Mouse (Mus musculus) hindbrain, postnatal 0 days (tissue): ENCODE data around the gene Socs7. TPM values are rescaled to one million over a fixed set of nuclear protein-coding genes. Genes with fewer than 3 reads are reported as not detected.
A peak's percentile ranks its signal among the peaks of the same experiment; 100 is the strongest.

Source experiments
- ATAC-seq: fragments of 200-750 bp; cut with Nextera tagmentation; 2 replicates; pipeline ENCODE4 v1.8.0; 2017; ENCODE audit warnings: mild to moderate bottlenecking, moderate TSS enrichment, moderate library complexity
- DNase-seq: peaks from one replicate; pipeline ENCODE4 v3.0.0-alpha.2; 2015; ENCODE audit warnings: low spot score
- H3K27ac ChIP-seq: fragments of 300-500 bp; sonication (generic); 2 replicates; pipeline ENCODE4 v1.5.1; 2014; ENCODE audit warnings: mild to moderate bottlenecking
- H3K27me3 ChIP-seq: fragments of 300-500 bp; sonication (generic); 2 replicates; pipeline ENCODE4 v1.6.1; 2014; ENCODE audit warnings: low read length, mixed read lengths; ENCODE audit not compliant: insufficient read depth
- H3K36me3 ChIP-seq: fragments of 300-500 bp; sonication (generic); 2 replicates; pipeline ENCODE4 v1.6.1; 2014; ENCODE audit warnings: low read length, mixed read lengths; ENCODE audit not compliant: insufficient read depth
- H3K4me1 ChIP-seq: fragments of 300-500 bp; sonication (generic); 2 replicates; pipeline ENCODE4 v1.6.1; 2014; ENCODE audit warnings: antibody characterized with exemption, low read length, mixed read lengths; ENCODE audit not compliant: insufficient read depth
- H3K4me2 ChIP-seq: fragments of 300-500 bp; sonication (generic); 2 replicates; pipeline ENCODE4 v1.6.1; 2014; ENCODE audit warnings: low read depth, mild to moderate bottlenecking, low read length, moderate library complexity, mixed read lengths
- H3K4me3 ChIP-seq: fragments of 300-500 bp; sonication (generic); 2 replicates; pipeline ENCODE4 v1.5.1; 2014; ENCODE audit warnings: low read length
- H3K9ac ChIP-seq: fragments of 300-500 bp; sonication (generic); replicated peaks from 2 replicates; pipeline ENCODE4 v1.6.1; 2014; ENCODE audit warnings: mild to moderate bottlenecking, low read length, moderate library complexity, mixed read lengths
- H3K9me3 ChIP-seq: fragments of 300-500 bp; sonication (generic); 2 replicates; pipeline ENCODE4 v1.6.1; 2016; ENCODE audit warnings: low read length, mixed read lengths
- CTCF ChIP-seq: IDR thresholded peaks from 2 replicates; pipeline ENCODE4 v1.5.1; 2016; ENCODE audit warnings: antibody characterized with exemption, control low read depth, low read depth
- whole genome bisulfite sequencing: fragments of 180-500 bp; shearing (Covaris S2); extraction: QIAGEN DNeasy Blood & Tissue Kit; methylation state at CpG from one replicate; pipeline ENCODE4 v1.1.7; 2014; 5-methylcytosine and 5-hydroxymethylcytosine counted together
- polyA plus RNA-seq: library from polyadenylated mRNA; unstranded; fragments of >200 nt; fragmentation: Nextera tagmentation; extraction: Ambion mirVana; gene quantifications from 2 replicates; pipeline ENCODE4 v1.2.1, GENCODE M21; 2015
- total RNA-seq: library from RNA; depleted of rRNA; stranded (reverse); fragments of >200 nt; gene quantifications from 2 replicates; pipeline ENCODE4 v1.2.3, GENCODE M21; 2014

Gene Socs7
- total and polyA plus RNA-seq, 2 experiments from 2014 or later: 5.9 to 59.0 TPM

GRCm38 (mm10) chr11:97415712-97416636, 53.6 kb downstream of the Socs7 start:
- Histone ChIP-seq H3K4me2 (peak overlapping the region; percentile 66), H3K4me1 (no peaks in the 10 kb centered on the region), H3K27me3 (no peaks in the 10 kb centered on the region), H3K4me3 (peak overlapping the region; percentile 43), H3K36me3 (no peaks in the 10 kb centered on the region), H3K9ac (peak overlapping the region; percentile 56), H3K27ac (peak overlapping the region; percentile 66; the same call in 1 of the 2 replicates), H3K9me3 (no peaks in the 10 kb centered on the region)
- ATAC-seq (peak; percentile 33; the same call in 1 of the 2 replicates), DNase-seq (no peak)
- no peak for TF ChIP-seq CTCF
- WGBS: 5% methylated on average over 46 of the region's 49 CpGs

GRCm38 (mm10) chr11:97416637-97417035, 54.3 kb downstream of the Socs7 start:
- H3K4me2 ChIP-seq: peak overlapping the region; percentile 66; the same call in 1 of the 2 replicates
- 12% methylated on average over 5 of the region's 5 CpGs for WGBS

GRCm38 (mm10) chr11:97418834-97419539, 56.6 kb downstream of the Socs7 start:
- DNase-seq (no peak), ATAC-seq (0 out of 2 replicates have a peak, but pooled peaks have one; percentile 30)
- 48% methylated on average over 14 of the region's 14 CpGs for WGBS
- 0 out of 2 replicates have a peak, but pooled peaks cover 2% of the 10 kb centered on the region for H3K4me1 ChIP-seq
- no peak overlapping the region for H3K4me3 ChIP-seq
- no peak overlapping the region for H3K9ac ChIP-seq
- no peak overlapping the region for H3K4me2 ChIP-seq
- TF ChIP-seq CTCF: no peak
- H3K27me3 ChIP-seq: no peaks in the 10 kb centered on the region
- H3K9me3 ChIP-seq: no peaks in the 10 kb centered on the region
- H3K27ac ChIP-seq: no peak overlapping the region
- no peaks in the 10 kb centered on the region for H3K36me3 ChIP-seq

More at GRCm38 (mm10) chr11:97416637-97417035, 54.3 kb downstream of the Socs7 start:
- no peaks in the 10 kb centered on the region for H3K36me3 ChIP-seq
- H3K27me3 ChIP-seq: no peaks in the 10 kb centered on the region
- DNase-seq: no peak
- H3K9me3 ChIP-seq: no peaks in the 10 kb centered on the region
- TF ChIP-seq CTCF: no peak
- H3K27ac ChIP-seq: no peak overlapping the region
- no peak for ATAC-seq
- no peak overlapping the region for H3K4me3 ChIP-seq
- H3K4me1 ChIP-seq: no peaks in the 10 kb centered on the region
- no peak overlapping the region for H3K9ac ChIP-seq

GRCm38 (mm10) chr11:97419540-97419900, 57.2 kb downstream of the Socs7 start:
- 65% methylated on average over 5 of the region's 5 CpGs for WGBS
- Histone ChIP-seq H3K4me1 (0 out of 2 replicates have a peak, but pooled peaks cover 2% of the 10 kb centered on the region), H3K27ac (no peak overlapping the region), H3K36me3 (no peaks in the 10 kb centered on the region), H3K9me3 (no peaks in the 10 kb centered on the region), H3K27me3 (no peaks in the 10 kb centered on the region), H3K4me3 (no peak overlapping the region), H3K9ac (no peak overlapping the region), H3K4me2 (no peak overlapping the region)
- ATAC-seq: no peak
- no peak for TF ChIP-seq CTCF
- DNase-seq: no peak

- Histone ChIP-seq H3K36me3 (no peaks in the 10 kb centered on the region), H3K9me3 (no peaks in the 10 kb centered on the region), H3K9ac (no peak overlapping the region), H3K4me1 (0 out of 2 replicates have a peak, but pooled peaks cover 2% of the 10 kb centered on the region), H3K27ac (no peak overlapping the region; the same call in 1 of the 2 replicates), H3K4me3 (no peak overlapping the region), H3K4me2 (no peak overlapping the region), H3K27me3 (no peaks in the 10 kb centered on the region)
- WGBS: 48% methylated on average over 4 of the region's 4 CpGs
- DNase-seq (peak; percentile 47), ATAC-seq (peak; percentile 78; the same call in 1 of the 2 replicates)
- no peak for TF ChIP-seq CTCF
Observed at GRCm38 (mm10) chr11:97422507-97422906, 60.2 kb downstream of the Socs7 start.

- ATAC-seq (no peak), DNase-seq (no peak)
- Histone ChIP-seq H3K9ac (no peak overlapping the region), H3K4me2 (no peak overlapping the region), H3K27ac (no peak overlapping the region), H3K36me3 (no peaks in the 10 kb centered on the region), H3K27me3 (no peaks in the 10 kb centered on the region), H3K4me1 (peaks cover 8% of the 10 kb centered on the region; the same call in 1 of the 2 replicates), H3K9me3 (no peaks in the 10 kb centered on the region), H3K4me3 (no peak overlapping the region)
- TF ChIP-seq CTCF: no peak
- 58% methylated on average over 5 of the region's 5 CpGs for WGBS
Observed at GRCm38 (mm10) chr11:97424092-97424692, 61.8 kb downstream of the Socs7 start.
